Mouse (Mus musculus) hindbrain, embryonic 16.5 days (tissue): ENCODE data around the gene Rcan1. TPM values are rescaled to one million over a fixed set of nuclear protein-coding genes. Genes with fewer than 3 reads are reported as not detected.

Experiments
- ATAC-seq: fragments of 200-750 bp; cut with Nextera tagmentation; 2 replicates; pipeline ENCODE4 v1.8.0; 2017; ENCODE audit warnings: moderate TSS enrichment, moderate library complexity
- H3K27ac ChIP-seq: fragments of 300-500 bp; sonication (generic); 2 replicates; pipeline ENCODE4 v1.5.1; 2014; ENCODE audit warnings: low read depth, mild to moderate bottlenecking, control low read depth, low read length, moderate library complexity
- H3K27me3 ChIP-seq: fragments of 300-500 bp; sonication (generic); replicated peaks from 2 replicates; pipeline ENCODE4 v1.6.1; 2014; ENCODE audit warnings: low read length; ENCODE audit not compliant: control insufficient read depth, insufficient read depth
- H3K36me3 ChIP-seq: fragments of 300-500 bp; sonication (generic); 2 replicates; pipeline ENCODE4 v1.6.1; 2014; ENCODE audit warnings: mild to moderate bottlenecking, low read length, moderate library complexity, mixed read lengths; ENCODE audit not compliant: control insufficient read depth, insufficient read depth
- H3K4me1 ChIP-seq: fragments of 300-500 bp; sonication (generic); 2 replicates; pipeline ENCODE4 v1.6.1; 2014; ENCODE audit warnings: low read depth, low read length; ENCODE audit not compliant: control insufficient read depth, insufficient read depth
- H3K4me2 ChIP-seq: fragments of 300-500 bp; sonication (generic); 2 replicates; pipeline ENCODE4 v1.6.1; 2014; ENCODE audit warnings: mild to moderate bottlenecking, low read length, control low read depth, moderate library complexity
- H3K4me3 ChIP-seq: fragments of 300-500 bp; sonication (generic); 2 replicates; pipeline ENCODE4 v1.5.1; 2014; ENCODE audit warnings: mild to moderate bottlenecking, low read length, control low read depth, moderate library complexity
- H3K9ac ChIP-seq: fragments of 300-500 bp; sonication (generic); 2 replicates; pipeline ENCODE4 v1.6.1; 2014; ENCODE audit warnings: low read depth, mild to moderate bottlenecking, control low read depth, low read length, moderate library complexity
- H3K9me3 ChIP-seq: fragments of 300-500 bp; sonication (generic); 2 replicates; pipeline ENCODE4 v1.6.1; 2014; ENCODE audit warnings: mild to moderate bottlenecking, low read length, moderate library complexity; ENCODE audit not compliant: control insufficient read depth
- WGBS: fragments of 180-500 bp; shearing (Covaris S2); extraction: QIAGEN DNeasy Blood & Tissue Kit; methylation state at CpG from one replicate; pipeline ENCODE4 v1.1.7; 2014; 5-methylcytosine and 5-hydroxymethylcytosine counted together
- polyA plus RNA-seq: library from polyadenylated mRNA; unstranded; fragments of >200 nt; fragmentation: Nextera tagmentation; extraction: Ambion mirVana; gene quantifications from 2 replicates; pipeline ENCODE4 v1.2.1, GENCODE M21; 2015

Gene Rcan1
- polyA plus RNA-seq, 1 experiment from 2014 or later: 75.7 TPM

GRCm38 (mm10) chr16:92445377-92445776 is 25.3 kb downstream of the Rcan1 start:
- H3K9ac ChIP-seq: no peak overlapping the region
- H3K36me3 ChIP-seq: no peaks in the 10 kb centered on the region
- no peak for ATAC-seq
- H3K4me2 ChIP-seq: no peak overlapping the region
- no peaks in the 10 kb centered on the region for H3K4me1 ChIP-seq
- H3K27me3 ChIP-seq: no peaks in the 10 kb centered on the region
- no peak overlapping the region for H3K4me3 ChIP-seq
- 62% methylated on average over 10 of the region's 10 CpGs for WGBS
- no peak overlapping the region for H3K27ac ChIP-seq
- H3K9me3 ChIP-seq: no peaks in the 10 kb centered on the region

GRCm38 (mm10) chr16:92443644-92444113 is 27.0 kb downstream of the Rcan1 start:
- Histone ChIP-seq H3K4me1 (peaks cover under 1% of the 10 kb centered on the region; the same call in 1 of the 2 replicates), H3K4me2 (no peak overlapping the region), H3K9ac (no peak overlapping the region), H3K27me3 (no peaks in the 10 kb centered on the region), H3K36me3 (no peaks in the 10 kb centered on the region), H3K9me3 (no peaks in the 10 kb centered on the region), H3K27ac (no peak overlapping the region), H3K4me3 (no peak overlapping the region)
- WGBS: 67% methylated on average over 13 of the region's 13 CpGs
- ATAC-seq: no peak

GRCm38 (mm10) chr16:92442946-92443345 is 27.7 kb downstream of the Rcan1 start:
- Histone ChIP-seq H3K36me3 (no peaks in the 10 kb centered on the region), H3K9ac (no peak overlapping the region), H3K4me3 (no peak overlapping the region), H3K4me1 (peaks cover 2% of the 10 kb centered on the region), H3K9me3 (no peaks in the 10 kb centered on the region), H3K27me3 (no peaks in the 10 kb centered on the region), H3K27ac (no peak overlapping the region), H3K4me2 (no peak overlapping the region)
- no peak for ATAC-seq
- 84% methylated on average over 4 of the region's 4 CpGs for WGBS

GRCm38 (mm10) chr16:92442150-92442549 is 28.5 kb downstream of the Rcan1 start:
- no peaks in the 10 kb centered on the region for H3K9me3 ChIP-seq
- H3K36me3 ChIP-seq: no peaks in the 10 kb centered on the region
- 91% methylated on average over 11 of the region's 11 CpGs for WGBS
- no peak for ATAC-seq
- H3K4me3 ChIP-seq: no peak overlapping the region
- no peaks in the 10 kb centered on the region for H3K27me3 ChIP-seq
- H3K4me2 ChIP-seq: no peak overlapping the region
- H3K9ac ChIP-seq: no peak overlapping the region
- H3K4me1 ChIP-seq: peaks cover 2% of the 10 kb centered on the region
- no peak overlapping the region for H3K27ac ChIP-seq

GRCm38 (mm10) chr16:92441203-92441602 is 29.5 kb downstream of the Rcan1 start:
- H3K27ac ChIP-seq: no peak overlapping the region
- ATAC-seq: no peak
- H3K36me3 ChIP-seq: no peaks in the 10 kb centered on the region
- no peak overlapping the region for H3K9ac ChIP-seq
- 54% methylated on average over 3 of the region's 3 CpGs for WGBS
- no peak overlapping the region for H3K4me3 ChIP-seq
- no peaks in the 10 kb centered on the region for H3K9me3 ChIP-seq
- H3K4me1 ChIP-seq: peaks cover 2% of the 10 kb centered on the region
- H3K27me3 ChIP-seq: no peaks in the 10 kb centered on the region
- no peak overlapping the region for H3K4me2 ChIP-seq

- Histone ChIP-seq H3K9ac (no peak overlapping the region), H3K27ac (no peak overlapping the region), H3K4me3 (no peak overlapping the region), H3K4me1 (peaks cover 4% of the 10 kb centered on the region), H3K9me3 (no peaks in the 10 kb centered on the region), H3K27me3 (no peaks in the 10 kb centered on the region), H3K36me3 (no peaks in the 10 kb centered on the region), H3K4me2 (no peak overlapping the region)
- WGBS: 76% methylated on average over 8 of the region's 8 CpGs
- no peak for ATAC-seq
These were observed 30.4 kb downstream of the Rcan1 start for GRCm38 (mm10) chr16:92440229-92440628.

- H3K9me3 ChIP-seq: no peaks in the 10 kb centered on the region
- H3K9ac ChIP-seq: no peak overlapping the region
- no peak overlapping the region for H3K4me2 ChIP-seq
- H3K4me1 ChIP-seq: peaks cover 4% of the 10 kb centered on the region
- H3K27ac ChIP-seq: no peak overlapping the region
- no peaks in the 10 kb centered on the region for H3K27me3 ChIP-seq
- 83% methylated on average over 2 of the region's 2 CpGs for WGBS
- H3K36me3 ChIP-seq: no peaks in the 10 kb centered on the region
- no peak for ATAC-seq
- H3K4me3 ChIP-seq: no peak overlapping the region
These were observed 30.9 kb downstream of the Rcan1 start for GRCm38 (mm10) chr16:92439775-92440174.

GRCm38 (mm10) chr16:92435431-92435985 is 35.2 kb downstream of the Rcan1 start:
- H3K27me3 ChIP-seq: no peaks in the 10 kb centered on the region
- peaks cover 4% of the 10 kb centered on the region for H3K4me1 ChIP-seq
- H3K9ac ChIP-seq: no peak overlapping the region
- H3K4me3 ChIP-seq: no peak overlapping the region
- no peaks in the 10 kb centered on the region for H3K36me3 ChIP-seq
- no peaks in the 10 kb centered on the region for H3K9me3 ChIP-seq
- H3K27ac ChIP-seq: no peak overlapping the region
- 68% methylated on average over 18 of the region's 18 CpGs for WGBS
- ATAC-seq: no peak
- no peak overlapping the region for H3K4me2 ChIP-seq

GRCm38 (mm10) chr16:92433176-92433575 is 37.5 kb downstream of the Rcan1 start:
- Histone ChIP-seq H3K9ac (no peak overlapping the region), H3K4me1 (peaks cover 8% of the 10 kb centered on the region), H3K4me2 (no peak overlapping the region), H3K4me3 (no peak overlapping the region), H3K36me3 (no peaks in the 10 kb centered on the region), H3K27ac (no peak overlapping the region), H3K9me3 (no peaks in the 10 kb centered on the region), H3K27me3 (no peaks in the 10 kb centered on the region)
- 93% methylated on average over 3 of the region's 3 CpGs for WGBS
- ATAC-seq: no peak

- H3K27me3 ChIP-seq: no peaks in the 10 kb centered on the region
- no peak overlapping the region for H3K4me2 ChIP-seq
- no peak for ATAC-seq
- H3K9me3 ChIP-seq: no peaks in the 10 kb centered on the region
- H3K4me3 ChIP-seq: no peak overlapping the region
- no peaks in the 10 kb centered on the region for H3K36me3 ChIP-seq
- WGBS: 95% methylated on average over 8 of the region's 8 CpGs
- H3K27ac ChIP-seq: no peak overlapping the region
- peaks cover 10% of the 10 kb centered on the region for H3K4me1 ChIP-seq
- no peak overlapping the region for H3K9ac ChIP-seq
These were observed 39.9 kb downstream of the Rcan1 start for GRCm38 (mm10) chr16:92430731-92431130.
